ENCODE assay signal across 8 mouse cellular contexts in genomic region chr8:66405796-66406195, GRCm38 (mm10).
DNase-seq lines count a peak whose midpoint lies in the region; ATAC-seq and TF ChIP-seq lines count a peak whose summit lies in the region.
"Not testable (repeated sequence)": the region's sequence is repeated elsewhere in the genome, so short reads cannot be mapped to it uniquely, and the experiment has no call there.

No protein-coding gene starts in this region.

- not testable (repeated sequence) for H3K36me3 ChIP-seq in G1E (replicated peaks); lung, postnatal 0 days (ENCODE audit: insufficient read depth, low read length); neural tube, embryonic 11.5 days (ENCODE audit: control insufficient read depth, insufficient read depth, low read length)

- not testable (repeated sequence) for H3K4me2 ChIP-seq in lung, postnatal 0 days (replicated peaks; ENCODE audit: low read depth, low read length); neural tube, embryonic 11.5 days (ENCODE audit: low read depth)

- TF ChIP-seq POLR2A in bone marrow, adult 2 months (IDR thresholded peaks at IDR 0.05; ENCODE audit: borderline replicate concordance, control insufficient read depth, low read depth, low read length) = not testable (repeated sequence)

- TF ChIP-seq CTCF in G1E (IDR thresholded peaks at IDR 0.05; ENCODE audit: low read depth, low read length); bone marrow, adult 2 months (IDR thresholded peaks at IDR 0.05; ENCODE audit: control insufficient read depth, insufficient read depth, low read length); lung, postnatal 0 days (IDR thresholded peaks at IDR 0.05): not testable (repeated sequence)

- 4% methylated on average over 4 of the region's 4 CpGs for WGBS in bone marrow, adult 2 months
- 35% methylated on average over 4 of the region's 4 CpGs for WGBS in lung, postnatal 0 days
- WGBS in neural tube, embryonic 11.5 days = 83% methylated on average over 4 of the region's 4 CpGs

- H3K4me3 ChIP-seq in G1E (ENCODE audit: low read depth, low read length); bone marrow, adult 2 months (replicated peaks; ENCODE audit: control insufficient read depth, low read depth, low read length); lung, postnatal 0 days (ENCODE audit: low read depth, low read length); neural tube, embryonic 11.5 days (ENCODE audit: low read depth, low read length): not testable (repeated sequence)

- peak overlapping the region; percentile 45; the same call in 1 of the 2 replicates for H3K27ac ChIP-seq in bone marrow, adult 2 months (ENCODE audit: control insufficient read depth, insufficient read depth, low read depth, low read length, poor library complexity)
- not testable (repeated sequence) for H3K27ac ChIP-seq in lung, postnatal 0 days (ENCODE audit: low read length); neural tube, embryonic 11.5 days (ENCODE audit: low read depth, low read length)

- H3K9ac ChIP-seq in lung, postnatal 0 days (replicated peaks; ENCODE audit: low read depth); neural tube, embryonic 11.5 days (ENCODE audit: low read length): not testable (repeated sequence)

- not testable (repeated sequence) for TF ChIP-seq EP300 in lung, postnatal 0 days (IDR thresholded peaks at IDR 0.05)

- not testable (repeated sequence) for H3K9me3 ChIP-seq in G1E (replicated peaks); lung, postnatal 0 days (ENCODE audit: low read length); neural tube, embryonic 11.5 days (ENCODE audit: control insufficient read depth, low read length)

- H3K27me3 ChIP-seq in G1E (ENCODE audit: insufficient read depth, low read length); lung, postnatal 0 days (replicated peaks; ENCODE audit: insufficient read depth, low read length); neural tube, embryonic 11.5 days (ENCODE audit: control insufficient read depth, insufficient read depth, low read length): not testable (repeated sequence)

- 0 out of 2 replicates have a peak, but pooled peaks have one; percentile 8 for ATAC-seq in G1E (ENCODE audit: extremely low read depth, insufficient number of reproducible peaks, low FRiP score, poor library complexity, severe bottlenecking)
- peak; percentile 96 for ATAC-seq in granulocyte monocyte progenitor cell, adult 5-6 weeks (replicated peaks; ENCODE audit: poor library complexity, severe bottlenecking)
- not testable (repeated sequence) for ATAC-seq in lung, postnatal 0 days
- peak; percentile 95 for ATAC-seq in megakaryocyte, adult 5-6 weeks (ENCODE audit: poor library complexity, severe bottlenecking)
- peak; percentile 20; the same call in 1 of the 2 replicates for ATAC-seq in neural tube, embryonic 11.5 days (ENCODE audit: insufficient read depth, low FRiP score, low TSS enrichment)

- DNase-seq in A20 (ENCODE audit: low read depth, low spot score) = peak; percentile 90
- not testable (repeated sequence) for DNase-seq in G1E (ENCODE audit: low spot score); neural tube, embryonic 11.5 days (ENCODE audit: low spot score)
- peak; percentile 12 for DNase-seq in lung, postnatal 0 days (ENCODE audit: low spot score)
- peak; percentile 36 to 62 for DNase-seq in spleen, postnatal 36 days (ENCODE audit: low spot score in 2 of 2)

- H3K4me1 ChIP-seq in G1E (ENCODE audit: insufficient read depth, low read depth, low read length); bone marrow, adult 2 months (ENCODE audit: control insufficient read depth, insufficient read depth, low read length); lung, postnatal 0 days (ENCODE audit: insufficient read depth, low read depth, low read length); neural tube, embryonic 11.5 days (ENCODE audit: control insufficient read depth, insufficient read depth, low read length): not testable (repeated sequence)
